ENCODE assay signal across 9 mouse cellular contexts in genomic region chr2:172248106-172248764, GRCm38 (mm10). TPM values are rescaled to one million over a fixed set of nuclear protein-coding genes. Genes with fewer than 3 reads are reported as not detected.
A peak's percentile ranks its signal among the peaks of the same experiment; 100 is the strongest.
DNase-seq lines count a peak whose midpoint lies in the region; ATAC-seq and TF ChIP-seq lines count a peak whose summit lies in the region.
"Had no signal": no experiment of that assay in that cellular context is flagged by ENCODE, and none has a peak within 500 bp of the region (broad histone marks: within the 10 kb centered on the region; RNA-seq: fewer than 3 reads in every experiment).

Gene Mc3r (plus strand): TSS chr2:172248492.

- H3K36me3 ChIP-seq in CH12.LX (replicated peaks in 1 of 2; ENCODE audit: control insufficient read depth in 1 of 2, insufficient read depth in 1 of 2, low read length in 1 of 2): no peaks in the 10 kb centered on the region
- H3K36me3 ChIP-seq: stomach, embryonic 15.5 days had no signal

- peak; percentile 13 to 89; a peak in 2 of 4 replicates for TF ChIP-seq CTCF in CH12.LX (conservative IDR thresholded peaks at IDR 0.05 in 1 of 2, IDR thresholded peaks at IDR 0.05 in 1 of 2; ENCODE audit: low read depth in 2 of 2, low read length in 2 of 2)
- TF ChIP-seq CTCF in Patski (IDR thresholded peaks at IDR 0.05): peak; percentile 60

- H3K9me3 ChIP-seq in CH12.LX (replicated peaks; ENCODE audit: low read length): no peaks in the 10 kb centered on the region
- H3K9me3 ChIP-seq: stomach, embryonic 15.5 days had no signal

- no peak for ATAC-seq in Patski
- peak; percentile 43; the same call in 1 of the 2 replicates for ATAC-seq in megakaryocyte, adult 5-6 weeks (ENCODE audit: poor library complexity, severe bottlenecking)

- POLR2A ChIA-PET in Patski (lab: Charles Lee): no interaction called here

- peaks cover 6 to 8% of the 10 kb centered on the region in 2 experiments for H3K4me1 ChIP-seq in CH12.LX (ENCODE audit: control insufficient read depth in 1 of 2, insufficient read depth in 2 of 2)
- H3K4me1 ChIP-seq: stomach, embryonic 15.5 days had no signal

- in situ Hi-C loops in CH12.LX (cut with MboI; ENCODE audit: low pct_ligation_motif_present, low pct_unique_long_range_greater_than_20kb, low sequenced_read_pairs) (loop anchor here (5.0 kb wide), 1 partner anchor 79 kb away; no protein-coding TSS in a partner anchor), Patski (cut with MboI; ENCODE audit: low pct_unique_long_range_greater_than_20kb) (loop anchor here (5.0 to 25.0 kb wide), 2 partner anchors 74 to 514 kb away; no protein-coding TSS in a partner anchor)

- dilution Hi-C loops in CH12.LX (cut with MboI; ENCODE audit: extremely low pct_ligation_motif_present, extremely low pct_unique_long_range_greater_than_20kb, low sequenced_read_pairs): no loop called here

- peak; percentile 75 for DNase-seq in CH12.LX (ENCODE audit: extremely low read depth)
- no peak for DNase-seq in Patski (ENCODE audit: low read depth, low spot score)
- DNase-seq in cerebellum, postnatal 4 days (ENCODE audit: low spot score in 2 of 2): peak; percentile 68 to 88
- peak; percentile 47 for DNase-seq in gastrocnemius, postnatal 10 days
- peak; percentile 35 to 72 for DNase-seq in layer of hippocampus, postnatal 25 days (ENCODE audit: extremely low spot score in 1 of 2, low spot score in 1 of 2)
- DNase-seq in right cerebral cortex, postnatal 36 days (ENCODE audit: low spot score in 2 of 2): peak; percentile 28 to 52

- H3K27ac ChIP-seq in CH12.LX (ENCODE audit: insufficient read depth, low read depth): no peak within 1 kb of the TSS
- H3K27ac ChIP-seq: stomach, embryonic 15.5 days had no signal

- H3K4me2 ChIP-seq in CH12.LX (ENCODE audit: insufficient read depth, low read depth, poor library complexity, severe bottlenecking): peak within 1 kb of the TSS; percentile 11; the same call in 1 of the 2 replicates
- H3K4me2 ChIP-seq: stomach, embryonic 15.5 days had no signal

- TF ChIP-seq EP300 in CH12.LX (IDR thresholded peaks at IDR 0.05; ENCODE audit: low read length): no peak

- H3K79me2 ChIP-seq in CH12.LX (replicated peaks; ENCODE audit: control insufficient read depth, extremely low read depth, insufficient read depth, poor library complexity, severe bottlenecking): no peaks in the 10 kb centered on the region

- TF ChIP-seq RAD21 in CH12.LX (IDR thresholded peaks at IDR 0.05; ENCODE audit: low read depth, low read length): peak; percentile 79

- no peak for TF ChIP-seq POLR2A in CH12.LX (IDR thresholded peaks at IDR 0.05; ENCODE audit: low read depth, low read length)

- H3K4me3 ChIP-seq in CH12.LX (replicated peaks in 1 of 3; ENCODE audit: low read depth in 2 of 3, low read length in 2 of 3, poor library complexity in 1 of 3): no peak within 1 kb of the TSS
- H3K4me3 ChIP-seq: stomach, embryonic 15.5 days had no signal

- no peak within 1 kb of the TSS for H3K9ac ChIP-seq in CH12.LX (ENCODE audit: insufficient read depth, low read depth)
- H3K9ac ChIP-seq: stomach, embryonic 15.5 days had no signal

- H3K27me3 ChIP-seq in CH12.LX (replicated peaks) (peaks cover 57% of the 10 kb centered on the region), Patski (peaks cover 10% of the 10 kb centered on the region)

- CTCF ChIA-PET in Patski (lab: Charles Lee): no interaction called here

TF ChIP-seq in CH12.LX, 34 proteins besides CTCF, POLR2A, EP300 and RAD21:
- TF ChIP-seq TCF12 (IDR thresholded peaks at IDR 0.05; ENCODE audit: low read depth, low read length) (0 out of 2 replicates have a peak, but pooled peaks have one; percentile 23), ZC3H11A (IDR thresholded peaks at IDR 0.05; ENCODE audit: low read depth, low read length) (peak; percentile 73), UBTF (IDR thresholded peaks at IDR 0.05; ENCODE audit: low read depth, low read length) (no peak), SMC3 (IDR thresholded peaks at IDR 0.05; ENCODE audit: low read depth, low read length) (peak; percentile 97), TBP (conservative IDR thresholded peaks at IDR 0.05; ENCODE audit: low read depth, low read length) (no peak), E2F4 (IDR thresholded peaks at IDR 0.05; ENCODE audit: insufficient replicate concordance, low read depth, low read length) (no peak), ELF1 (IDR thresholded peaks at IDR 0.05; ENCODE audit: low read depth, low read length) (peak; percentile 20; the same call in 1 of the 2 replicates), ETS1 (conservative IDR thresholded peaks at IDR 0.05; ENCODE audit: low read depth, low read length) (no peak), IRF4 (IDR thresholded peaks at IDR 0.05; ENCODE audit: low read depth, low read length) (peak; percentile 36; the same call in 1 of the 2 replicates), NELFE (IDR thresholded peaks at IDR 0.05; ENCODE audit: low read depth, low read length) (peak; percentile 49; the same call in 1 of the 2 replicates), MAX (IDR thresholded peaks at IDR 0.05; ENCODE audit: low read length) (no peak), USF2 (conservative IDR thresholded peaks at IDR 0.05; ENCODE audit: low read depth, low read length) (no peak), JUND (conservative IDR thresholded peaks at IDR 0.05; ENCODE audit: low read depth, low read length) (no peak), GABPA (IDR thresholded peaks at IDR 0.05; ENCODE audit: insufficient replicate concordance, low read depth, low read length) (no peak), MXI1 (IDR thresholded peaks at IDR 0.05; ENCODE audit: low read depth, low read length) (no peak), CHD2 (IDR thresholded peaks at IDR 0.05; ENCODE audit: low read length) (no peak), ZKSCAN1 (IDR thresholded peaks at IDR 0.05; ENCODE audit: borderline replicate concordance, low read depth, low read length) (no peak), MAFK (IDR thresholded peaks at IDR 0.05; ENCODE audit: insufficient replicate concordance, low read length) (no peak)

RNA-seq across cellular contexts. Expression of gene Mc3r, which starts in this region (rescaled TPM):
- total RNA-seq in CH12.LX (2012; rRNA removed) (not detected in 2 replicates), CH12.LX (2014; rRNA removed) (not detected in 2 replicates)
- polyA plus RNA-seq in CH12.LX (2012; ENCODE audit: insufficient read length, low read depth) (not detected in 2 replicates), Patski (2021) (not detected)
- total RNA-seq in gastrocnemius, postnatal 10 days (2021): not detected
- under 1 TPM; 0.12 to 0.23 TPM for total RNA-seq in layer of hippocampus, postnatal 25 days (2021)
- total RNA-seq in megakaryocyte, adult 5-6 weeks (2015): not detected in 2 replicates
- not detected in 2 replicates for total RNA-seq in megakaryocyte, adult 5-6 weeks (2017)
- total RNA-seq: heart, postnatal 36 days had no signal
- polyA plus RNA-seq: stomach, embryonic 15.5 days had no signal

Comparison
In these comparisons a context has a peak if more than half of its experiments do, and no peak if none do; other contexts are left out.
1. Peak in DNase-seq and H3K4me2 ChIP-seq in CH12.LX; RNA of the gene not detected or under 1 TPM.
2. Peak in DNase-seq in gastrocnemius, postnatal 10 days; RNA of the gene not detected or under 1 TPM.
3. Peak in DNase-seq in layer of hippocampus, postnatal 25 days; RNA of the gene not detected or under 1 TPM.
4. Peak in ATAC-seq in megakaryocyte, adult 5-6 weeks; RNA of the gene not detected or under 1 TPM.